Mouse (Mus musculus): ENCODE measurements around the gene Npas4. TPM values are rescaled to one million over a fixed set of nuclear protein-coding genes. Genes with fewer than 3 reads are reported as not detected.

Gene Npas4
- 4.5 and 4.8 TPM in 2 replicates for polyA plus RNA-seq (2012; rRNA removed)

GRCm38 (mm10) chr19:4990256-4990625 lies at the start of gene Npas4:
Npas4 (minus strand) TSS chr19:4990316.

GRCm38 (mm10) chr19:5038709-5039156 lies 48.6 kb upstream of the Npas4 start, which contains the start of the genes B4gat1 and AC124502.3:
B4gat1 (plus strand) TSS chr19:5038826.
AC124502.3 (plus strand) TSS chr19:5038891.

GRCm38 (mm10) chr19:5023621-5024479 lies 33.7 kb upstream of the Npas4 start, which contains the start of gene Slc29a2:
Slc29a2 (plus strand) TSS chr19:5023860.

GRCm38 (mm10) chr19:4961928-4962601 lies 28.1 kb downstream of the Npas4 start, which contains the start of gene Mrpl11:
Mrpl11 (plus strand) TSS chr19:4962147.

GRCm38 (mm10) chr19:4942551-4943252 lies 47.4 kb downstream of the Npas4 start, which contains the start of gene Peli3:
Peli3 (minus strand) TSS chr19:4943127.

Other genes starting within 250 kb of the Npas4 start
- gene Rbm4b, start 233.8 kb downstream of the Npas4 start, polyA plus RNA-seq (2012; rRNA removed) = 89.3 and 101 TPM in 2 replicates
- gene Rbm4, start 196.4 kb downstream of the Npas4 start, polyA plus RNA-seq (2012; rRNA removed) = 150 and 168 TPM in 2 replicates
- 17.5 and 26.3 TPM in 2 replicates for gene Gm21992, start 178.7 kb downstream of the Npas4 start, polyA plus RNA-seq (2012; rRNA removed)
- gene Rbm14, start 178.7 kb downstream of the Npas4 start, polyA plus RNA-seq (2012; rRNA removed) = 59.1 and 61.9 TPM in 2 replicates
- 44.2 and 54.2 TPM in 2 replicates for gene Ccs, start 151.0 kb downstream of the Npas4 start, polyA plus RNA-seq (2012; rRNA removed)
- gene Ccdc87, start 150.9 kb downstream of the Npas4 start, polyA plus RNA-seq (2012; rRNA removed) = 0.28 and 0.48 TPM in 2 replicates
- gene Ctsf, start 135.2 kb downstream of the Npas4 start, polyA plus RNA-seq (2012; rRNA removed) = 58.6 and 72.9 TPM in 2 replicates
- 1.3 and 2.9 TPM in 2 replicates for gene Actn3, start 112.4 kb downstream of the Npas4 start, polyA plus RNA-seq (2012; rRNA removed)
- 33.2 and 34.5 TPM in 2 replicates for gene Zdhhc24, start 111.6 kb downstream of the Npas4 start, polyA plus RNA-seq (2012; rRNA removed)
- gene Bbs1, start 83.7 kb downstream of the Npas4 start, polyA plus RNA-seq (2012; rRNA removed) = 18.7 and 18.8 TPM in 2 replicates
- gene Dpp3, start 62.0 kb downstream of the Npas4 start, polyA plus RNA-seq (2012; rRNA removed) = 110 and 111 TPM in 2 replicates
- gene Peli3, start 47.2 kb downstream of the Npas4 start, polyA plus RNA-seq (2012; rRNA removed) = 8.6 and 9.1 TPM in 2 replicates
- gene Mrpl11, start 28.2 kb downstream of the Npas4 start, polyA plus RNA-seq (2012; rRNA removed) = 86.3 and 93.6 TPM in 2 replicates
- gene Slc29a2, start 33.5 kb upstream of the Npas4 start, polyA plus RNA-seq (2012; rRNA removed) = 22.4 and 26.9 TPM in 2 replicates
- 34.8 and 39.6 TPM in 2 replicates for gene B4gat1, start 48.5 kb upstream of the Npas4 start, polyA plus RNA-seq (2012; rRNA removed)
- gene AC124502.3, start 48.6 kb upstream of the Npas4 start, polyA plus RNA-seq (2012; rRNA removed) = 2.7 and 3.4 TPM in 2 replicates
- 41.3 and 46.9 TPM in 2 replicates for gene Brms1, start 51.0 kb upstream of the Npas4 start, polyA plus RNA-seq (2012; rRNA removed)
- gene Rin1, start 60.2 kb upstream of the Npas4 start, polyA plus RNA-seq (2012; rRNA removed) = 3.0 and 3.7 TPM in 2 replicates
- gene Cd248, start 77.8 kb upstream of the Npas4 start, polyA plus RNA-seq (2012; rRNA removed) = 18.0 and 35.0 TPM in 2 replicates
- 6.5 and 8.1 TPM in 2 replicates for gene Tmem151a, start 95.2 kb upstream of the Npas4 start, polyA plus RNA-seq (2012; rRNA removed)
- gene Yif1a, start 98.2 kb upstream of the Npas4 start, polyA plus RNA-seq (2012; rRNA removed) = 65.4 and 72.8 TPM in 2 replicates
- gene Cnih2, start 108.2 kb upstream of the Npas4 start, polyA plus RNA-seq (2012; rRNA removed) = 313 and 334 TPM in 2 replicates
- gene Rab1b, start 116.8 kb upstream of the Npas4 start, polyA plus RNA-seq (2012; rRNA removed) = 175 and 180 TPM in 2 replicates
- 109 and 115 TPM in 2 replicates for gene Klc2, start 128.2 kb upstream of the Npas4 start, polyA plus RNA-seq (2012; rRNA removed)